Mouse (Mus musculus) heart, adult 2 months (tissue): ENCODE data around the gene Wwtr1. TPM values are rescaled to one million over a fixed set of nuclear protein-coding genes. Genes with fewer than 3 reads are reported as not detected.

Experiments
- DNase-seq, 2 experiments: peaks; one replicate each; pipeline ENCODE4 v3.0.0; 2021
- H3K27ac ChIP-seq: fragments of 200-600 bp; 2 replicates; pipeline ENCODE4 v1.8.1; 2022
- H3K27me3 ChIP-seq: fragments of 200-500 bp; 2 replicates; pipeline ENCODE4 v1.6.1; 2012; ENCODE audit warnings: mild to moderate bottlenecking, low read length, inconsistent platforms, mixed read lengths; ENCODE audit not compliant: control insufficient read depth, insufficient read depth
- H3K36me3 ChIP-seq: fragments of 200-500 bp; 2 replicates; pipeline ENCODE4 v1.6.1; 2012; ENCODE audit warnings: low read length, inconsistent platforms; ENCODE audit not compliant: control insufficient read depth, insufficient read depth
- H3K4me1 ChIP-seq: fragments of 200-500 bp; 2 replicates; pipeline ENCODE4 v1.6.1; 2011; ENCODE audit warnings: low read length; ENCODE audit not compliant: control insufficient read depth, insufficient read depth
- H3K4me3 ChIP-seq: fragments of 200-600 bp; 2 replicates; pipeline ENCODE4 v1.8.1; 2022
- H3K79me2 ChIP-seq: fragments of 200-500 bp; replicated peaks from 2 replicates; pipeline ENCODE4 v1.6.1; 2012; ENCODE audit warnings: mild to moderate bottlenecking, inconsistent platforms, low read length, moderate library complexity, mixed read lengths; ENCODE audit not compliant: control insufficient read depth, insufficient read depth
- H3K9ac ChIP-seq: fragments of 200-500 bp; 2 replicates; pipeline ENCODE4 v1.6.1; 2012; ENCODE audit warnings: low read depth, mild to moderate bottlenecking, control low read depth, inconsistent platforms, low read length, mixed read lengths
- CTCF ChIP-seq: fragments of 200-600 bp; IDR thresholded peaks from 2 replicates; pipeline ENCODE4 v1.8.1; 2022; ENCODE audit warnings: antibody characterized with exemption, mild to moderate bottlenecking, moderate library complexity
- EP300 ChIP-seq: fragments of 200-500 bp; IDR thresholded peaks from 2 replicates; pipeline ENCODE4 v1.6.1; 2011; ENCODE audit warnings: low read depth, low read length, control low read depth; ENCODE audit not compliant: insufficient read depth
- POLR2A ChIP-seq: fragments of 200-500 bp; IDR thresholded peaks from 2 replicates; pipeline ENCODE4 v1.6.1; 2011; ENCODE audit warnings: mild to moderate bottlenecking, low read depth, low read length, control low read depth; ENCODE audit not compliant: insufficient read depth
- WGBS: fragments of 180-500 bp; shearing (Covaris S2); methylation state at CpG from one replicate; pipeline ENCODE4 v1.1.7; 2018; 5-methylcytosine and 5-hydroxymethylcytosine counted together
- intact Hi-C: fragments of 180-260 bp; cut with DNase I; formaldehyde crosslinking; loops from one replicate; pipeline ENCODE4 v1.15.1; 2025
- microRNA-seq, 2 experiments: library from miRNA; unstranded; fragments of <30 nt; microRNA quantifications; one replicate each; pipeline ENCODE4 v1.2.0; 2021
- polyA plus RNA-seq: library from polyadenylated mRNA; depleted of rRNA; stranded (reverse); fragments of >200 nt; gene quantifications from 2 replicates; pipeline ENCODE4 v1.2.3, GENCODE M21; 2012; rRNA removed
- total RNA-seq, 2 experiments: library from RNA; stranded (reverse); gene quantifications; 2 replicates each; pipeline ENCODE4 v1.2.3; 2021

The Wwtr1 gene
- total and polyA plus RNA-seq, 3 experiments = 28.2 to 49.1 (median 46.5) TPM

- Histone ChIP-seq H3K27me3 (no peaks in the 10 kb centered on the region), H3K79me2 (no peaks in the 10 kb centered on the region), H3K9ac (no peak overlapping the region), H3K27ac (no peak overlapping the region), H3K36me3 (no peaks in the 10 kb centered on the region), H3K4me1 (no peaks in the 10 kb centered on the region; the same call in 1 of the 2 replicates), H3K4me3 (no peak overlapping the region)
- 61% methylated on average over 2 of the region's 2 CpGs for WGBS
- DNase-seq = no peak
- intact Hi-C loops = loop anchor here (5.0 kb wide), 1 partner anchor 78 kb away; no protein-coding TSS in a partner anchor
- TF ChIP-seq CTCF (no peak), POLR2A (no peak), EP300 (no peak)
Observed at GRCm38 (mm10) chr3:57420233-57420632, 155.5 kb downstream of the Wwtr1 start.

- H3K27me3 ChIP-seq = no peaks in the 10 kb centered on the region
- no peaks in the 10 kb centered on the region for H3K36me3 ChIP-seq
- H3K4me1 ChIP-seq = no peaks in the 10 kb centered on the region
- WGBS = 94% methylated on average over 4 of the region's 4 CpGs
- DNase-seq = no peak
- no peak overlapping the region for H3K9ac ChIP-seq
- TF ChIP-seq CTCF (no peak), POLR2A (no peak), EP300 (no peak)
- intact Hi-C loops = no loop called here
- H3K4me3 ChIP-seq = no peak overlapping the region
- no peaks in the 10 kb centered on the region for H3K79me2 ChIP-seq
- no peak overlapping the region for H3K27ac ChIP-seq
Observed at GRCm38 (mm10) chr3:57411535-57411934, 164.2 kb downstream of the Wwtr1 start.

Small RNA genes lying within 50 kb of the gene (microRNA-seq; reads per million reads assigned to microRNA genes)
- 0 reads per million in 2 experiments for gene Mir6377

Other genes with a start within 250 kb of the Wwtr1 start
- gene Tm4sf4, start 150.6 kb downstream of the Wwtr1 start, total RNA-seq = under 1 TPM; 0.14 to 0.16 TPM
- 0.14 and 0.23 TPM in 2 replicates for gene Tm4sf4, start 150.6 kb downstream of the Wwtr1 start, polyA plus RNA-seq
- 10 to 100 TPM; 12.2 to 13.9 TPM for gene Commd2, start 75.8 kb upstream of the Wwtr1 start, total RNA-seq
- 11.9 and 19.4 TPM in 2 replicates for gene Commd2, start 75.8 kb upstream of the Wwtr1 start, polyA plus RNA-seq
- not detected for gene Ankub1, start 116.9 kb upstream of the Wwtr1 start, total RNA-seq
- gene Ankub1, start 116.9 kb upstream of the Wwtr1 start, polyA plus RNA-seq = 0.12 TPM in 1 of 2 replicates, not detected in the other
- gene Rnf13, start 160.2 kb upstream of the Wwtr1 start, total RNA-seq = 10 to 100 TPM; 73.6 to 83.2 TPM
- gene Rnf13, start 160.2 kb upstream of the Wwtr1 start, polyA plus RNA-seq = 61.2 and 98.0 TPM in 2 replicates